Mouse (Mus musculus) erythroblast, embryonic 14.5 days (primary cell): Measurements from ENCODE around the gene Acp2.

Source experiments
- GATA1 ChIP-seq: IDR thresholded peaks from 2 replicates; pipeline ENCODE4 v1.6.1; 2012; ENCODE audit warnings: low read length, inconsistent platforms, mixed read lengths
- TAL1 ChIP-seq: IDR thresholded peaks from 3 replicates; pipeline ENCODE4 v1.6.1; 2012; ENCODE audit warnings: low read length, inconsistent platforms, mixed read lengths

- no peak for TF ChIP-seq TAL1
- TF ChIP-seq GATA1 = no peak
Observed at GRCm38 (mm10) chr2:91255661-91256150, 53.0 kb downstream of the Acp2 start, which contains the start of gene Pacsin3.
